Mouse (Mus musculus): ENCODE results near the gene Htr6. TPM values are rescaled to one million over a fixed set of nuclear protein-coding genes. Genes with fewer than 3 reads are reported as not detected.

The Htr6 gene
- polyA plus RNA-seq, 1 experiment from 2014 or later = 0.07 TPM

DNA sequence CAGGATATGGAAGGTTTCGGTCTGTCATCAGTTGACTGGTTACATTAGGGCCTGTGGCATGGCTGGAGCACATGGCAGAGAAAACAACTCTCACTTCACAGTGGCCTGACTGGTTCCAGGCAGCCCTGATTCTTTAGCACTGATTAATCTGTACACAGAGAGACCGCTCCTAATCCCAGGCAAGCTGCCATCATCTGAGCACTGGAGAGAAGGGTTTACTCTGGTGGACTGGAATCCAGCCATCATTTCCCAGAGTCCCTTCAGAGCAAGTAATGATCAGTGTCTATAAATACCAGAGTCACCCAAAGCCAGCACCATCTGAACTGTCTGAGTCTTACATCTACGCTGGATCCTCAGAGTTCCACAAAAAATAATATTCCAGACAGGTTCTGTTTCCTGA lies 39.6 kb downstream of the Htr6 start:
- H3K4me1 ChIP-seq = peaks cover 47% of the 10 kb centered on the region
- DNase-seq (ENCODE audit: extremely low spot score, low spot score) = no peak
- H3K4me3 ChIP-seq = no peak overlapping the region
- peaks cover 22% of the 10 kb centered on the region for H3K27me3 ChIP-seq (ENCODE audit: poor library complexity, severe bottlenecking)
- H3K9me3 ChIP-seq = peaks cover 7% of the 10 kb centered on the region; the same call in 1 of the 2 replicates
- H3K36me3 ChIP-seq (replicated peaks) = no peaks in the 10 kb centered on the region
- H3K27ac ChIP-seq = no peak overlapping the region
- WGBS = 96% methylated on average over 3 of the region's 3 CpGs

DNA sequence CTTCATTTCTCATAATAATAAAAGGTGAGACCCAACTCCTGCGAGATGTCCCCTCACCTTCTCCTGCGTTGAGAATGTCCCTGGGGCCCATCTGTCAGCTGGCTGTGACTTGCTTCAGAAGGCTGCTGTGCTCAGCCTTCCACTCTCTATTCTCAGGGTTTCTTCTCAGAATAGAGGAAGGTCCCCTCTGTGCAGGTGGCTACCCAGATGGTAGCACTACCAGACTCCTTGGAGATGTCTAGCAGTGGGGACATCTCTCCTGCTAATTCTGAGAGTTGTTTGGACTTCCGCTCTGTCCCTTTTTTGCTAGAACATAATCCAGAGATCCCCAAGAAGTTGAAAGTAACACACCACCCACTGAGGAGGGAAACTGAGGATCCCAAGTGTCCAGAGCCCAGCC lies 40.4 kb downstream of the Htr6 start:
- H3K4me3 ChIP-seq = no peak overlapping the region
- H3K4me1 ChIP-seq = peaks cover 38% of the 10 kb centered on the region
- 93% methylated on average over 3 of the region's 3 CpGs for WGBS
- H3K36me3 ChIP-seq (replicated peaks) = no peaks in the 10 kb centered on the region
- H3K27ac ChIP-seq = no peak overlapping the region
- no peak for DNase-seq (ENCODE audit: extremely low spot score, low spot score)
- H3K9me3 ChIP-seq = peaks cover 7% of the 10 kb centered on the region; the same call in 1 of the 2 replicates
- peaks cover 14% of the 10 kb centered on the region for H3K27me3 ChIP-seq (ENCODE audit: poor library complexity, severe bottlenecking)

DNA sequence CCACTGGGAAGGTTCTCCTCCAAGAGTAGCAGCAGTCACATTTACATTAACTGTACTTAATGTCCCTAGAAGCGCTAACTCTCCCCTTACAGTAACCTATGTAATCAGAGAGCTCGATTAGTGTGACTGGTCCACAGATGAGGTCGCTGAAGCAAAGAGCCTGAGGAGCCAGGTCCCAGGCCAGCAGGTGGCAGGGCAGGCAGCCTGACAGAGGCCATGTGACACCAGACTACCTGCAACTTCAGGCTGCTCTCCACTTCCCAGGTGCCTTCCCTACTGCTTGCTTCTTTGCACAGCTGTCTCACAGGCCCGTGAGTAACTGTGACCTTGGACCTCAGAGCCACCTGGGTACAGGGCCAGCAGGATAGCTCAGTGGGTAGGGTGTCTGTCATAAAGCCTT lies 40.8 kb downstream of the Htr6 start:
- Histone ChIP-seq H3K36me3 (replicated peaks) (no peaks in the 10 kb centered on the region), H3K9me3 (peaks cover 7% of the 10 kb centered on the region; the same call in 1 of the 2 replicates), H3K27me3 (ENCODE audit: poor library complexity, severe bottlenecking) (peaks cover 10% of the 10 kb centered on the region), H3K27ac (no peak overlapping the region), H3K4me1 (peaks cover 34% of the 10 kb centered on the region), H3K4me3 (no peak overlapping the region)
- WGBS = 54% methylated on average over 4 of the region's 4 CpGs
- no peak for DNase-seq (ENCODE audit: extremely low spot score, low spot score)

DNA sequence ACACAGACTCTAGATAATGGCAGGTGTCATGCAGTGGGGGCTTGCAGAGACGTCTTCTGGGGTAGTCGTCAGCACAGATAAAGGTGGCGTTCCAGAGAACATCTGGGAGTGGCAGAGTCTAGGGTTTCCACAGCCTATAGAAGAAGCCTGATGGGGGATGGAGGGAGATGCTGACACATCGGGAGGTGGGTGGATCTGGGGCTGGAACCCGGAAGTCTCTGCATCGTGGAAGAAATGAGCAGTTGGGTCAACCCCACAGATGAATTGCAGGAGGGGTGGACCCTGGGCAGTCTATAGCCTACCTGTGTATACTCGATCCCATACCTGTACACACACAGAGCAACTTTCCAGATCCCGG lies 41.4 kb downstream of the Htr6 start:
- 88% methylated on average over 8 of the region's 8 CpGs for WGBS
- H3K36me3 ChIP-seq (replicated peaks) = no peaks in the 10 kb centered on the region
- H3K4me1 ChIP-seq = peaks cover 29% of the 10 kb centered on the region
- no peak overlapping the region for H3K4me3 ChIP-seq
- H3K9me3 ChIP-seq = peaks cover 7% of the 10 kb centered on the region; the same call in 1 of the 2 replicates
- DNase-seq (ENCODE audit: extremely low spot score, low spot score) = no peak
- no peak overlapping the region for H3K27ac ChIP-seq
- H3K27me3 ChIP-seq (ENCODE audit: poor library complexity, severe bottlenecking) = peaks cover 4% of the 10 kb centered on the region; the same call in 1 of the 2 replicates

DNA sequence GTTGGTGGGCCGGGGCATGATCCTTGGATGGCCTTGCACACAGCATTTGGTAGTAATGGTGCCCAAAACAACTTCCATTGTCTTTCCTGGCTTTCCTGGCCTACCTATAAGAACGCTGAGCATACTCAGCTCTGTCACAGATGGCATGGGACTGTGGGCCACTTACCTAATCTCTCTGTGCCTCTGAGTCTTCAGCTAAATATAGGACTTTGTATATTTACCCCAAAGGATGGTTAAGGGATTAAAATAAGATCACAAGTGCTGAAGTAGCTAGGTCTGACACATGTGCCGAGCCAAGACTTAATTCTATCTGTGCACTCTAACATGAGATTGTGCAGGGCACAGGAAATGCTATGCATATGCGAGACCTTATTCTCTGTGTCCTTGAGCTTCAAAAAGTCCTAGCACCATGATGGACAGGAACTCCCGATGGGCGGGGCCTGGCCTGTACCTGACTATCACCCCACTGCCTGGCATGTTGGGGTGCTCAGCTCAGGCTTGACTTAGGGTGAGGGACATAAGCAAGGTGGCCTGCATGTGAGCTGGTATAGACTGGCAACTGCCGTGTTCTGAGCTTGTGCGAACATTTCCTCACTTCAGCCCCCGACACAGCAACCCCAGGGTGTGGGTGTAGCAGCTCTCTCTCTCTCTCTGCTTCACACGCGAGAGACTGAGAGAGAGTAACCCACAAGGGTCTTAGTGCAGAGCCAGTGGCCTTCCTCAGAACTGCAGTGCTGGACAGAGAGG lies 41.9 kb downstream of the Htr6 start:
- Histone ChIP-seq H3K9me3 (peaks cover 7% of the 10 kb centered on the region; the same call in 1 of the 2 replicates), H3K27ac (no peak overlapping the region), H3K27me3 (ENCODE audit: poor library complexity, severe bottlenecking) (no peaks in the 10 kb centered on the region), H3K4me3 (no peak overlapping the region), H3K4me1 (peaks cover 23% of the 10 kb centered on the region), H3K36me3 (replicated peaks) (no peaks in the 10 kb centered on the region)
- DNase-seq (ENCODE audit: extremely low spot score, low spot score) = no peak
- 86% methylated on average over 11 of the region's 11 CpGs for WGBS

DNA sequence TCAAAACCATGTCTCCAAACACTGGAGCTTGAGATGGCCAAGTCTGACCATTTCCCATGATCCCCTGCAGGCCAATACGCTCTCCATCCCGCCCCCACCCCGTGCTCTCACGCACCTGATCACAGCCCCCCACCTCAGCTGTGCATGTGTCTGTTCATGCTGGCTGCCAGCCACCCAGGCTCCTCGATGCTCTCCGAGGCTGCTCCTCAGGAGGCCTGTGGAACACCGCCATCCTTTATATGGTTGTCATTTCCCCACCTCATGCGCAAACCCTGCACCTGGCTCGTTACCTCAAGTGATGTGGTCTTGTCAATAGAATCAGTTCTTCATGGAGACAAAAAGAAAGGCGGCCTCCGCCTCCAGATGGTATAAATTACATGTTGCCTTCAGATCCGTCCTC lies 42.8 kb downstream of the Htr6 start:
- Histone ChIP-seq H3K4me3 (no peak overlapping the region), H3K4me1 (peaks cover 14% of the 10 kb centered on the region), H3K27ac (no peak overlapping the region), H3K27me3 (ENCODE audit: poor library complexity, severe bottlenecking) (no peaks in the 10 kb centered on the region), H3K36me3 (replicated peaks) (no peaks in the 10 kb centered on the region), H3K9me3 (peaks cover 7% of the 10 kb centered on the region; the same call in 1 of the 2 replicates)
- DNase-seq (ENCODE audit: extremely low spot score, low spot score) = no peak
- 79% methylated on average over 12 of the region's 12 CpGs for WGBS

DNA sequence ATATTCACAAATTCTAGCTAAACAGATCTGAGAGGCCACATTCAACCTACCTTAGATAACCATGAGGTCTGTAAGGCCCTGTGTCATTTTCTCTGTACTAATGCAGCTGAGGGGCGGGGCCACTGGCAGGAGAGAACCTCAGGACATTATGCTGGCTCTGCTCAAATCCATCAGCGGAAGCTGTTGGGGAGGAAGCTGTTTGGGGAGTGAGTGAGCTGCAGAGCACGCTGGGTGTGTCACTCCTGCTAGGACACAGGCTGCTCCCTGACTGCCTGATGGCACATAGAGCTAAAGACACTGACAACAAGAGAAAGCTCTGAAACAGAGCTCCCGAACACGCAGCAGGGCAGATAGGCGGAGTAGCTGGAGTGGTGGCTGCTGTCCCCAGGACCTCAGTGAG lies 44.7 kb downstream of the Htr6 start:
- 60% methylated on average over 6 of the region's 6 CpGs for WGBS
- H3K4me3 ChIP-seq = no peak overlapping the region

DNA sequence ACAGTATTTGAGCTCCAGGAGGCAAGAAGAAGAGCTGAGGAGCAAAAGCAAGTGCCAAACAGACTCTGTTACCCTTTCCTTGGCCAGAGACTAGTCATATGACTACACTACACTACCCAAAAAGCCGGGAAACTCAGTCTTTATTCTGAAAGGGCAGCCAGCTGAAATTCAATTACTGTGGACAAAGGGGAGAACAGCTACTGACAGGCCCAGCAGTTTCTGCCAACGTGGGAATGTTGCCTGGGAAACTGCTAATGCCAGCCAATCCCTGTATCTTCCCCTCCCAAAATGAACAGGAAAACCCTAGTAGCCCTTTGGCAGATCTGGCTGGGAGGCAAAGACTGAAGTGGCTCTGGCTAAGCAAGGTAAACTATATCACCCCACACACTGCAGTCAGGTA lies 51.0 kb downstream of the Htr6 start:
- no peaks in the 10 kb centered on the region for H3K36me3 ChIP-seq (replicated peaks)
- peaks cover 9% of the 10 kb centered on the region for H3K4me1 ChIP-seq
- H3K27ac ChIP-seq = no peak overlapping the region
- no peak for DNase-seq (ENCODE audit: extremely low spot score, low spot score)
- no peak overlapping the region for H3K4me3 ChIP-seq
- H3K9me3 ChIP-seq = no peaks in the 10 kb centered on the region
- 23% methylated on average over 2 of the region's 2 CpGs for WGBS
- no peaks in the 10 kb centered on the region for H3K27me3 ChIP-seq (ENCODE audit: poor library complexity, severe bottlenecking)

More for the DNA sequence above, 44.7 kb downstream of the Htr6 start:
- no peak for DNase-seq (ENCODE audit: extremely low spot score, low spot score)
- Histone ChIP-seq H3K27ac (no peak overlapping the region), H3K36me3 (replicated peaks) (no peaks in the 10 kb centered on the region), H3K4me1 (peaks cover 10% of the 10 kb centered on the region), H3K27me3 (ENCODE audit: poor library complexity, severe bottlenecking) (no peaks in the 10 kb centered on the region), H3K9me3 (no peaks in the 10 kb centered on the region)

DNA sequence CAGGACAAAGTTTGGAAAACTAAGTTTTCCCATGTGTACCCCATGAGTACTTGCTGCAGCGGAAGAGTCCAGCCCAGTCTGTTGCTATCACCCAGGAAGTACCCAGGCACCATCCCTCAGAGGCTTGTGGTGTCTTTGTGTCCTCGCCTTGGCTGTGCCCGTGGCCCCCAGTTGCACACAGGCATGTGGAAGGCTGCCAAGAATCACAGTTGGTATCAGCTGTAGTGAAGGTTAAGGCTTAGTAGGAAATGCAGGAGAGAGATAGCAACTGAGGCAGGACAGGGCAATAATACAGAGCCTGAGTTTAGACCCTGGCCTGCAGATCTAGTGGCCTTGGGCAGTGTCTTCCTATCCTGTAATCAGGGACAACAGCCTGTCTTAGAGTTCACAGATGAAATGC lies 55.0 kb downstream of the Htr6 start:
- H3K27me3 ChIP-seq (ENCODE audit: poor library complexity, severe bottlenecking) = no peaks in the 10 kb centered on the region
- no peak for DNase-seq (ENCODE audit: extremely low spot score, low spot score)
- no peaks in the 10 kb centered on the region for H3K36me3 ChIP-seq (replicated peaks)
- H3K4me3 ChIP-seq = no peak overlapping the region
- no peaks in the 10 kb centered on the region for H3K9me3 ChIP-seq
- peaks cover 9% of the 10 kb centered on the region for H3K4me1 ChIP-seq
- WGBS = 91% methylated on average over 3 of the region's 3 CpGs
- H3K27ac ChIP-seq = no peak overlapping the region

DNA sequence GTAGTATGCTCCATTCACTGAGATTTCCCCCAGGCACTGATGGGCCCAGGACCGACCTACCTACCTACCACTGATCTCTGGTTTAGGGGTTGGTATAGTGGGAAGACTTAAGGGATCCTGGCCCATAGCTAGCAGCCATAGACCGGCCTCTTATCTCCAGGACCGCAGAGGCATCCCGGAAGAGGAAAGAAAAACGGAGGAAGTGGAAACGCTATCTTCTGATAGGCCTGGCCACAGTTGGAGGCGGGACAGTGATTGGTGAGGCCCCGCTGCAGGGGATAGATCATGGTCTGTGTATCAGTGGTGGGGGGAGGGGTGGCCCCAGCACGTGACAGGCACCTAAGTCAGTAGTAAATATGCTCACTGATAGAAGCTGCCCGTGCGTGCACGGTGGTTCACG lies 56.0 kb downstream of the Htr6 start:
- Histone ChIP-seq H3K9me3 (peaks cover 5% of the 10 kb centered on the region; the same call in 1 of the 2 replicates), H3K4me3 (no peak overlapping the region), H3K27ac (no peak overlapping the region), H3K36me3 (replicated peaks) (no peaks in the 10 kb centered on the region), H3K27me3 (ENCODE audit: poor library complexity, severe bottlenecking) (no peaks in the 10 kb centered on the region), H3K4me1 (peaks cover 5% of the 10 kb centered on the region)
- 74% methylated on average over 13 of the region's 13 CpGs for WGBS
- DNase-seq (ENCODE audit: extremely low spot score, low spot score) = no peak

DNA sequence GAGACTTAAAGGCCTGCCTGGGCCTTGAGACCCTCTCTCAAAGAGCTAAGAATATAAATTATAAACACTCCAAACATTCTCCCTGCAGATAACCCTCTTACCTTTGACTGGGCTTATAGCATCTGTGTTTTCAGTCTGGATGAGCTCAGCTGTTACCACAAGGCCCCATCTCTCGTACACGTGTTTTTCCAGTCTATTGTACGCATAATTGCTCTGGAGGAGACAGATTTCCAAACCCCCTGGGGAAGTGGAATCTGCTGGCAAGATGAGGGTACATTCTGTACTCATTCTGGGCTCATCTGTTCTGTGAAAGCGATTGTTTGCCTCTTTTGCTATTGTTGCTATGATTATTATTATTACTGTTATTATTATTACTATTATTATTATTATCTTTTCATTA lies 56.4 kb downstream of the Htr6 start:
- H3K36me3 ChIP-seq (replicated peaks) = no peaks in the 10 kb centered on the region
- WGBS = 86% methylated on average over 4 of the region's 4 CpGs
- peaks cover 5% of the 10 kb centered on the region; the same call in 1 of the 2 replicates for H3K9me3 ChIP-seq
- peaks cover under 1% of the 10 kb centered on the region for H3K4me1 ChIP-seq
- H3K27ac ChIP-seq = no peak overlapping the region
- DNase-seq (ENCODE audit: extremely low spot score, low spot score) = no peak
- no peak overlapping the region for H3K4me3 ChIP-seq
- no peaks in the 10 kb centered on the region for H3K27me3 ChIP-seq (ENCODE audit: poor library complexity, severe bottlenecking)

DNA sequence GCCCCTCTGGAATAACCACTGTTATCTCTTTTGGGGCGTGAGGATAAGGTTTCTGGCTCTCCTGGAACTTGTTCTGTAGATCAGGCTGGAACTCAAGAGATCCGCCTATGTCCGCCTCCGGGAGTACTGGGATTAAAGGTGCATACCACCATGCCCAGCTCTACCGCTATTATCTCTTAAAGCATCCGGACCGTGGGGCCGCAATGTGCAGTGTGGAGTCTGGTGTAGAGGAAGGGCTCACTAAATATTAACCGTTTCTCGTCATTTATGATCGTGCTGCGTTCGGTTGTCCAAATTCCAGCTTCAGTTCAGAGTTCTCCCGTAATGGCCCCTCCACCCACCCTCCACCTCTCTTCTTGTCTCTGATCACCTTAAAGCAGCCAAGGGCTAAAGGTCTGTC lies 57.0 kb downstream of the Htr6 start:
- Histone ChIP-seq H3K36me3 (replicated peaks) (no peaks in the 10 kb centered on the region), H3K27ac (no peak overlapping the region), H3K4me1 (no peaks in the 10 kb centered on the region), H3K27me3 (ENCODE audit: poor library complexity, severe bottlenecking) (no peaks in the 10 kb centered on the region), H3K9me3 (peaks cover 5% of the 10 kb centered on the region; the same call in 1 of the 2 replicates), H3K4me3 (no peak overlapping the region)
- WGBS = 94% methylated on average over 14 of the region's 14 CpGs
- DNase-seq (ENCODE audit: extremely low spot score, low spot score) = no peak

DNA sequence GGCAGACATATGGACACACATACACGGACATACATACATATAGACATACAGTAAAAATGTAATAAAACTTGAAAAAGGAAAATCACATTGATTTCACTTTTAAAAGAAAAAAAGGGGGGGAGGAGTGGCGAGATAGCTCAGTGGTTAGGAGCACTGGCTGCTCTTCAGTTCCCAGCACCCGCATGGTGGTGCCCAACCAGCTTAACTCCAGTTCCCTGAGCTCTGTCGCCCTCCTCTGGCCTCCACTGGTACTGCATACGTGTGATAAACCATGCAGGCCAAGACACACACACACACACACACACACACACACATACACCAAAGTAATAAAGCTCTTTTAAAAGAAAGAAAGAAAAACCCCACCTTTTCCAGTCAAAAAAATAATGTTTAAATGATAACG lies 60.6 kb downstream of the Htr6 start:
- no peak overlapping the region for H3K4me3 ChIP-seq
- no peak for DNase-seq (ENCODE audit: extremely low spot score, low spot score)
- no peak overlapping the region for H3K27ac ChIP-seq
- H3K27me3 ChIP-seq (ENCODE audit: poor library complexity, severe bottlenecking) = no peaks in the 10 kb centered on the region
- WGBS = 83% methylated on average over 6 of the region's 6 CpGs
- peaks cover 5% of the 10 kb centered on the region; the same call in 1 of the 2 replicates for H3K9me3 ChIP-seq
- no peaks in the 10 kb centered on the region for H3K4me1 ChIP-seq
- no peaks in the 10 kb centered on the region for H3K36me3 ChIP-seq (replicated peaks)
